Mouse (Mus musculus): ENCODE results near the gene Rhbdl3.
"Not testable (repeated sequence)": the region's sequence is repeated elsewhere in the genome, so short reads cannot be mapped to it uniquely, and the experiment has no call there.

Rhbdl3 gene

DNA sequence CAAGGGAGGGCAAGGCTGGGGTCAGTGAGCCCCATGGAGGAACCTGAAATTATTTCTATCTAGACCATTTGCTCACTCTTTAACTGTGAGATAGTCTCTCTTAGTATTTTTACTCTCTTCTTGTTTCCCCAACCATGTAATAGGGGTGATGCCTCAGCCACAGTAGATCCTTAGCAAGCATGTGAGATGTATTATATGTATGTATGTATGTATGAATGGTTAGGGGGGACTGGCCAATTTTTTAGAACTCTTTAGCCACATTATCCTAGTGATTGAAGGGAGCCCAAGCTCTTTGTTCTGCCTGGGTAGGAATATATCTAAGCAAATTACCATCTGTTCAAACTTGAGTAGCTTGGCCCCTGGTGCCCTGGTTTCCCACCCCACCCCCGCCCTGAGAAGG is 12.8 kb downstream of the Rhbdl3 start:
- DNase-seq (ENCODE audit: low spot score), result no peak

DNA sequence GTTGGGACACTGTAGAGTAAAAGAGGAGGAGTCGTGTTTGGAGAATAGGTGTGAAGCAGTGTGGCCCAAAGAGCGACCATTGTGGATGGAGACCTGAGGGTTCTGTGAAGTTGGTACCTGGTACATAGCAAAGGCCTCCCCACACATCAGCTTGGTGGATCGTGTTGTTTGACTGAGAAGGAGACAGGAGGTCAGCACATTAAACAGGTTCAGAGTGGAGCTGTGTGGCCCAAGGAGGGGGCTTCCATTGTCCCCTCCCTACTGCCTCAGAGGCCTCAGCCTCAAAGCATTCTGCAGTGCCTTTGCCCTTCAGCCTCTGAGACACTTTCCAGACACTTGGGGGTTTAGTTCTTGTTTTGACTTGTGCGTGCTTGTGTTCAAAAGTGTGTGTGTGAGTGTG is 13.2 kb downstream of the Rhbdl3 start:
- DNase-seq (ENCODE audit: low spot score), result no peak

DNA sequence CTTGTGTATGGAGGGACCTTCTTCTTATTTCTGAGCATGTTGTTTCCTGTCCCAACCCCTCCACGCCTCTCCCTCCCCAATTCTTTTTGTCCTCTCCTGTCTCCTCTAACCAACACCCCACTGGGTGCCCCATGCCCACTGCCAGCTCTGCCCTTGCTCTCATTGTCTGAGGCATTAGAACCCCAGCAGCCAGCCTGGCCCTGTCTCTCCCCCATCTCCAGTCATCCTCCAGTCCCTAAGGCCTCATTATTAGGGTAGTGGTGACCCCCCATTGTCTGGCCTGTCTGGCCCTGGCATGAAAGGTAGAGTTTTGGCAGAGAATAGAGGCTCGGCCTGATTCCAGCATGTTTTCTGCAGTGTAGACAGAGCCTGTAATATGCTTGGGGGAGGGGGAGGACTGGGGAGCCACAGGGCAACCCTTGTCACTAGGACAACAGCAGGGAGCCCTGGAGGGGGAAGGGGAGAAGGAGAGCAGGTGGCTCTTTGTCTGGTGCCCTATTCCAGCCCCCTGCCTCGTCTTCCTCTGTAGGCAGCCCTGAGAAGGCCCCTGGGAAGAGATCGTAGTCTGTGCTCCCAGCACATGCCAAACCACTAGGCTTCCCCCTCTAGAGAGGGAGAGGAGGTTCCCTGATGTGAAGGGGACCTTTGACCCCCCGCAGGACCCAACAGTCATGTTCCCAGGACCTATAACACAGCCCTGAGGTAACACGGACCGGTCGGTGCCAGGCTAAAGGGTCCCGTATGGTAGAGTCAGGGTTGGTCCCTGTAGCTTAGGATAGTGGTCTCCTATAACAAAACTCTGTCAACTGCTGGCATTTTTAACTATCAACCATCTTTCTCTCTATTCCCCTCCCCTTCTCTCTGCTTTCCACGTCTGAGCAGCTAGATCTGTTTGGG is 15.3 kb downstream of the Rhbdl3 start:
- DNase-seq (ENCODE audit: low spot score), result no peak

DNA sequence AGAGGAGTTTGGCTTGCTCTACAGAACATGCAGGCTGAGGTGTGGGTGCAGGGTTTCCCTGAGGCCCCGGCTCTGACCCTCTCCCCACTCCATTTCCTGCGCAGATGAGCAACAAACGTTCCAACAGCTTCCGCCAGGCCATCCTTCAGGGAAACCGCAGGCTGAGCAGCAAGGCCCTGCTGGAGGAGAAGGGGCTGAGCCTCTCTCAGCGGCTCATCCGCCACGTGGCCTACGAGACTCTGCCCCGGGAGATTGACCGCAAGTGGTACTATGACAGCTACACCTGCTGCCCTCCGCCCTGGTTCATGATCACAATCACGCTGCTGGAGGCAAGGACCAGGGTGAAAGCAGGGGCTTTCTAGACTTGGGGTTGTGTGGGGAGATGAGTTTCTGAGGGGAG is 22.5 kb downstream of the Rhbdl3 start:
- no peak for DNase-seq (ENCODE audit: low spot score)

DNA sequence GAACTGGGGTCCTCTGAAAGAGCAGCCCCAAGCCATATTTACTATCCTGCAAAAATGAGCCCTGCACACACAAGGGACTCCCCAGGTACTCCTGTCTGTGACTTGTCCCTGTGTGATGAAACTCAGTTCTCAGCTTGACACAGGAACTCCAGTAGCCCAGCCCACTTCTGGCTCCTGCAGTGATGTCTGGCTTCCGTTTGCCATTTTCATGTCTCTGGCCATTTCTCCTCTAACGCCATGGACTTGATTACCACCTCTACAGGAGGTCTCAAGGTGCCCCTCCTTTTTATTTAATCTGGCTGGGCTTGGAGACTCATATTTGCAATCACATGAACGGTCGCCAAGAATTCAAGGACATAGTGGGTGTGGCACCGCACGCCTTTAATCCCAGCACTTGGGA is 23.9 kb downstream of the Rhbdl3 start:
- DNase-seq (ENCODE audit: low spot score), result no peak

DNA sequence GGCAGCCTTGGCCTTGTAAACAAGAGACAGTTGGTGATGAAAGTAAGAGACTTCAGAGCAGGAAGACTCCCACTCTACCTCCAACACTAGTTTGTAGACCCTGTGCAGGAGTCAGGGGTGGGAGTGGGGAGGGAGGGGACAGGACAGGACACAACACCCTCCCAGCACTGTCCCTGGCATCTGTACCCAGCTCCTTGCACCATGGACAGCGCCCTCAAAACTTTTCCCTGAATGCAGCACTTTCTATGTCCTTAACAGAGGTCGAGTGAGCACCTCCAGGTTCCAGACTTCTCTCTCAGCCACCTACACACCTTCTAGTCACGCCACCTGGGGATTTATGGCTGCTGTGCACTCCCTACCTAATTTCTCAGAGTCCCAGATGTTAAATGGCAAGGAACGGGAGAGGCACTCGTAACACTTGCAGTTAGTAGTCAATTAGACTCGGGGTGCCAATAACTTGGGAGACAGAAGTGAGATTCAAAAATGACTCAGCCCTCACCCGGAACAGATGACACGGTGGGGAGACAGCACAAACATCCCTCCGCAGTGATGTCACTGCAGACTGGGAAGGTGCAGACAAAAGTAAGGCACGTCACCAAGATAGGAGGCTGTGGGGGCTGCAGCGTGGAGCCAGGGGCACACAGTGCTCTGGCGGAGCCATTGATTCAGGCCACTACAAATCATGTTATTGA is 32.1 kb downstream of the Rhbdl3 start:
- peak; percentile 32 for DNase-seq (ENCODE audit: low spot score)

DNA sequence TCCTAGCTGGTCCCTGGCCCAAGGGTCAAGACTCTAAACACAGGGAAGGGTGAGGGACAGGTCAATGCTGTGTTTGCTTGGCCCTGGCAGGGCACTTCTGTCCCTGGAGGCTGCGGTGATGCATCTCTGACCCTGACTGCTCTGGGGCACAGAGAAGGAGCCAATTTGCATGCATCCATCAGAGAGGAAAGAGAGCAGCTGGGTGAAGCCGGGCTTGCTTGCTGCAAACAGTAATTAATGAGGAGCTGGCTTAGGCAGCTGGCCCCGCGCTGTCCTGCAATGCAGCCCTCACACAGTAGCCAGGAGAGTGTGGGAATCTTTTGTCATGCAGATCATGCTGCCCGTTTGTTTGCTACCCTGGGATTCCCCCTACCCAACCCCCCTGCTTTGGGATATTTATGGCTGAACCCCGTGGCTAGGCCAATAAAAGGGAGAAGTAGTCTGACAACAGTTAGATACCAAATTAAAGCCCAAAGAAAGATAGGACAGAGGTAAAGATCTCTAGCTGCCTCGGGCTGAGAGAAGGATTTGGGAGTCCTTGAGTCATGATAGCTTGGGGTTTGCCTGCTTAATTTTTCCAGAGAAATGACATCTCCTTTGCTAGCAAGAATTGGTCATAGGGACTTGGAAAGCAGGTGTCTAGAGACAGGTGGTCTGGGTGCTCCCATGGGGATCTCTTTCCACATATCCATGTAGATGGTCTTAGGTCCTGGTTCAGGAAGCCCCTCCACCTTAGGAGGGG is 35.1 kb downstream of the Rhbdl3 start:
- peak; percentile 87 for DNase-seq (ENCODE audit: low spot score)

DNA sequence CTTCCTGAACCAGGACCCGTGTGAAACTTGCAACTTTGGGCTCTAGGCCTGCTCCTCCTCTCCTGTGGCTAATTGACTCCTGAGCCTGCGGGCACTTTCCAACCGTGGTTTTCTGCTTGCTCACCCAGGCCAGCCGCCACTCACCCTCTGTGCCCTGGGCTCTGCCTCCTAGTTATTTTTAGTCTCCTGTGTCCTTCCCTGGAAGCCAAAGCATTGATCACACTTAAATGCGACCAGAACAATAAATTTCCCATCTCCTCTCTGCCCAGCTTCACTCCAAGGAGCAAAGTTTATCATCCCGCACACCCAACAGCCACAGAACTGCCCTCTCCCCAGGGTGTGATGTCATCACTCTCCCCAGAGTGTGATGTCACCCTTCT is 35.6 kb downstream of the Rhbdl3 start:
- DNase-seq (ENCODE audit: low spot score), result no peak

DNA sequence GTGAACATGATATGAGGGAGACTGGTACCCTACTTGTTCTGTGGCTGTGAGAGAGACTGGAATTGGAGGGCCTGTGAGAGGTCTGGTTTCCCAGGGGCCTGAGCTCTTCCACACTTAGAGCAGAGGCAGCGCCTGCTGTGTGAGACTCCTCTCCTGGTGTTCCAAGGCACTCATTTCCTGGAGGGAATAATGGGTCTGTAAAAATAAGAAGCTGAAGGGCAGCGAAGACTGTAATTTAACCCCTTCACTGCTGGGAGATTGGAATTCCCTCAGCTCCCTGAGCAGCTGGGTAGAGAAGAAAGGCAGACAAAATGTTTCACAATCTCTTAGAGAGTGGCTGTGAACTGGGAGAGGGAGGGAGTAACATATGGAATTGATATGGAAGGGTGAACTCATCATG is 41.8 kb downstream of the Rhbdl3 start:
- DNase-seq (ENCODE audit: low spot score), result peak; percentile 18

DNA sequence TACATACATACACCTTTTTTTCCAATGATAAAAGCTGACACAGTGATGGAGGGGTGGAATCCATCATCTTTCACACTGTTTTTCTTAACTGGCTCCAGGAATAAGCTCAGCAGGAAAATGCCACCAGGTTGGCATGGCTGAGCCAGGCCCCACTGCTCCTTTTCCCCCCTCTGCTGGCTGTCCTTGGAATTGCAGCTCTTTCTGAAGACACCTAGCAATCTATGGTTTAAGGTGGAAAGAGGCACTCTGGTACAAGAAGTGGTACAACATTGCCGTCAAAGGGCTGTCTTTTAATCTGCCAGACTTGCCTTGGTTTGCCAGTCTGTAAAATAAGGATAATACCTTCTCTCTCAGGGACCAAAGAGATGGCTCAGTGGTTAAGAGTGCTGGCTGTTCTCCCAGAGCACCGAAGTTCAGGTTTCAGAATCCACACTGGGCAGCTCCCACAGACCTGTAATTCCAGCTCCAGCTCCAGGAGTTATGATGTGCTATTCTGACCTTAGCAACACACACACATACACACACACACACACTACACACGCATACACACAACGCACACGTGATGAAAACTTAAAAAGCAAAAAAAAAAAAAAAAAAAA is 51.2 kb downstream of the Rhbdl3 start:
- peak; percentile 88 for DNase-seq (ENCODE audit: low spot score)

DNA sequence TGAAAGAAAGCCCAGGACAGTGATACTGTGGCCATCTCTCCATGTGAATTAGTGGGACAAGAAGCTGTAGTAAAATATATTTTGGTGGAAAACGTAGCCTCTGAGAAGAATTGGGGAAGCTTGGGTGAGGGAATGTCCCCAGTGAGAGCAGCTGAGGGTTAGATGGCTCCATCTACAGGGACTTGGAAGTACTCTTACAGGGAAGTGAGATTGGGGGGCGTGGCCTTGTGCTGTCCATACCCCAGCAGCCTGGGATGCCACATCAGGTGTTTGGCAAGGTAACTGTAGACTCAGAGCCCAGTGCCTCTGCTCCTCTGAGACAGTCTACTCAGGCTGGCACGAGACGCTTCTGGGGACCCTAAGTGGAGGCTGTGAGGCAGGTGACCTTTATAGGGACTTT is 54.1 kb downstream of the Rhbdl3 start:
- peak; percentile 52 for DNase-seq (ENCODE audit: low spot score)

DNA sequence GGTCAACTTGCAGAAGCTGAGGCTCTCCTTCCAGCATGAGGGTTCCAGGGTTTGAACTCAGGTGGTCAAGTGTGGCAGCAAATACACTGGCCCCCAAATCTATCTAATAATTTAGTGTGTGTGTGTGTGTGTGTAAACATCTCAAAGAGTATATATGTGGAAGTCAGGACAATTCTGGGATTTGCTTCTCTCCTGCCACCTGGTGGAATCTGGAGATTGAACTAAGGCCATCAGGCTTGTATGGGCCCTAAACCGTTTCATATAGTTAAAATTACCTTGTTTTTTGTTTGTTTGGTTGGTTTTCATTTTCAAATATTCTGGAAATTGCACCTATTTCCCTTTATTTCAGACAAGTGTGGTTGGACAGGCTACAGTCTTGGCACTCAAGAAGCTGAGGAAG is 68.2 kb downstream of the Rhbdl3 start:
- DNase-seq (ENCODE audit: low spot score), result no peak

DNA sequence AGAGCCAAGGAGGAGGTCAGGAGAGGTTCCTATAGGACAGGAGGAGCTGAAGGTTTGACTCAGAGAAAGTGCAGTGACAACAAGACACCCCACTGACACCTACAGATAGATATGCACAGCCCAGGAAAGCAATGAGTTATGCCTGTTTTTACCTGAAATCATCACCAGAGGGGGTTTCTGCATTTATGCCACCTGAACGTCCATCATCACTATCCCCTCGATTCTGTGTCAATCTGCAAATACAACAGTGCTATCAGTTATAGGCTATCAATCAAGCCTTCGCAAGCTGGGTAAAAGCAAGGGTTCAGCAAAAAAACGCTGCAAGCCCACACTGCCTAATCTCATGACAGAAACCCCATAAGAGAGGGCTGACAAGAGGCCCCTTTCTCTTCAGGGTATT is 75.9 kb downstream of the Rhbdl3 start:
- no peak for DNase-seq (ENCODE audit: low spot score)

DNA sequence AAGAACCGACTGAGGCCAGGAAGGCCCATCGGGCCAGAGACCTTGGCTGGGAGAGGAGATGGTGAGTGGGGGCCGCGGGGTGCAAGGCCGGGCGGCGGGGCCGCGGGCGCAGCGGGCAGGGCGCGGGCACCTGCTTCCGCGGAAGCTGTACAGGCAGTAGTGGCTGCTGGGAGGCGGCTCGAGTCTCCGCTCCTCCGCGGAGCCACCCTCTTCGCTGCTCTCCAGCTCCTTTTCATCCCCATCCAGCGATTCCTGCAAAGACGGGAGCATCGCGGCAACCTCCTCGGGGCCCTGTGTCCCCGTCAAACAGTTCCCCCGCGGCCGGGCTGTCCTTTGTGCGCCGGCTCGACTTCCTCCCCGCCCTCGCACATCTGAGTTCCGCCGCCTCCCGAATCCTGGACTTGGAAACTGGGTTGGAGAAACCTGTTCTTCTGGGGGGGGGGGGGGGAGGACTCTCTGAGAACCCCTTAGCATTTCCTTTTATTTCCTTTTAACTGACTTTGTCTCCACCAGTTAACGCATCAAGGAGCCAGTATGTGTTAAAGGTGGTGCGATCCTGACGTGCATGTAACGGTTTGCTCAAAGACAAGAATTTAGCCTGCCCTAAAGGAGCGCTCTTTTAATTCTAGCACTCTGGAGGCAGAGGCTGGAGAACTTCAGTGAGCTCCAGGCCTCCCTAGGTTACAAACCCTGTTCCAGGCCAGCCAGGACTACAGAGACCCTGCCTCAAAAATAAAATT is 77.2 kb downstream of the Rhbdl3 start, which contains the start of gene 5730455P16Rik:
Gene 5730455P16Rik, minus strand, starts transcription at position 323 of the 740 bp plus-strand sequence.
- DNase-seq (ENCODE audit: low spot score), result peak; percentile 87

DNA sequence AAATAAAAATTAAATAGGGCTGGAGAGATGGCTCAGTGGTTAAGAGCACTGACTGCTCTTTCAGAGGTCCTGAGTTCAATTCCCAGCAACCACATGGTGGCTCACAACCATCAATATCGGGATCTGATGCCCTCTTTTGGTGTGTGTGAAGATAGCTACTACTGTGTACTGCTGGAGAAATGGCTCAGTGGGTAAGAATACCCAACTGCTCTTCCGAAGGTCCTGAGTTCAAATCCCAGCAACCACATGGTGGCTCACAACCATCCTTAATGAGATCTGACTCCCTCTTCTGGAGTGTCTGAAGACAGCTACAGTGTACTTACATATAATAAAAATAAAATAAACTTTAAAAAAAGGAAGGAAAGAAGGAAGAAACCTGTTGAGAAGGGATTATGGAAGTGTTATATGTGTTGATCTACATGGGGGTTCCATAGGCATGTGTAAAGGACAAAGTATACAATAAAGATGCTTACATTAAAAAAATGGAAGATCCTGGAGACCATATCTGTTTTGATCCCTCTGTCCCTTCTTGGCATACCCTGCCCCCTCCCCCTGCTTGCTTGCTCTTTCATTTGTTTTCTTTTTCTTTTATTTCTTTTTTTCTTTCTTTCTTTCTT is 77.8 kb downstream of the Rhbdl3 start:
- DNase-seq (ENCODE audit: low spot score), result not testable (repeated sequence)

DNA sequence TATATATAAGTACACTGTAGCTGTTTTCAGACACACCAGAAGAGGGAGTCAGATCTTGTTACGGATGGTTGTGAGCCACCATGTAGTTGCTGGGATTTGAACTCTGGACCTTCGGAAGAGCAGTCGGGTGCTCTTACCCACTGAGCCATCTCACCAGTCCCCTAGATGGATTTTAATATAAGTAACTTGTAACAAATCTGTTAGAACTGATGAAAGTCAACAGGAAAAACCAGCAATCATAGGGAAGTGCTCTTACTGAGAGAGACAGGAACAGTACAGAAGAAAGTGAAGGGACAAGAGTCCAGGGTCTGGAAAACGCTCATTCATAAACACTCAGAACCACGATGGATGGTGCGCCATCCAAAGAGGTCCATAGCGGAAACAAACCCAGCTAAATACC is 78.5 kb downstream of the Rhbdl3 start:
- DNase-seq (ENCODE audit: low spot score), result not testable (repeated sequence)

DNA sequence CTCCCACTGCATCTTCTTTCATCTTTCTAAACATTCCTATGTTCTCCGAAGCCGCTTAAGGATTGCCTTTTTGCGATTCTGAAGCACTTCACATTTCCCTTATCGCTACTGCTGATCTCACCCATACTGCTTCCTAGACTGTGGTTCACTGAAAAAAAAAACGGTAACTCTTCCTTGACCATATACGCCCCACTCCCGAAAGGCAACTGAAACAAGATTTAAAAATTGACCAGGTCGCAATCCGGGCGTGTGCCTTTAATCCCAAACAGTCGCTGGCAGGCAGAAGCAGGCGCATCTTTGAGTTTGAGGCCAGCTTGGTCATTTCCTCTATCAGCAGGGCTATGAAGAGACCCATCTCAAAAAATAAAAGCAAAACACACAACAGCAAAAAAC is 81.9 kb downstream of the Rhbdl3 start:
- DNase-seq (ENCODE audit: low spot score), result peak; percentile 37

DNA sequence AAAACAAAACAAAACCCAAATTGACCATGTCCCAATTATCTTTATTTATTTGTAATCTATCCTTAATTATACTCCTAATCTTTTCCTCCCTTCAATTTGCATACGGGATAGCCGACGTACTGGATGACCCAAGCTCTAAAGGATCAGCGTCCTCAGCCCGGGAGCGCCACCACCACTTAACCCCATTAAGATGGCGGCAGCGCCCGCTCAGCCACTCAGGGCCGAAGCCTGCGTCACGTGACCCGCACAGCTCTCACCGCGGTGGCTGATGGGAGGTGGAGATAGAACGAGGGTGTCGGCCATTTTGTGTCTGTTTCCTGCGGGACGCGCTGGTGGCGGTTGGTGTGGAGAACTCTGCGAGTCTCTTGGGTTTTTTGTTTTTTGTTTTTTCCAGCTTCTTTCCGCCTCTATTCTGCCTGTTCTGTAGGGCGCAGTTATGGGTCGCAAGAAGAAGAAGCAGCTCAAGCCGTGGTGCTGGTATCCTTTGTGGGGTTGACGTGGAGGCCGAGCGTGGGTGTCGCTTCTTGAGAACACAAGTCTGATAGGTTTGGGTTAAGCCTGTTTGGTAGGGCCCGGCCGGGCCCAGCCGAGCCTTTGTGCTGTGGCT is 82.4 kb downstream of the Rhbdl3 start, which contains the start of gene Zfp207:
Gene Zfp207, plus strand, starts transcription at position 261 of the 607 bp plus-strand sequence.
- peak; percentile 99 for DNase-seq (ENCODE audit: low spot score)

DNA sequence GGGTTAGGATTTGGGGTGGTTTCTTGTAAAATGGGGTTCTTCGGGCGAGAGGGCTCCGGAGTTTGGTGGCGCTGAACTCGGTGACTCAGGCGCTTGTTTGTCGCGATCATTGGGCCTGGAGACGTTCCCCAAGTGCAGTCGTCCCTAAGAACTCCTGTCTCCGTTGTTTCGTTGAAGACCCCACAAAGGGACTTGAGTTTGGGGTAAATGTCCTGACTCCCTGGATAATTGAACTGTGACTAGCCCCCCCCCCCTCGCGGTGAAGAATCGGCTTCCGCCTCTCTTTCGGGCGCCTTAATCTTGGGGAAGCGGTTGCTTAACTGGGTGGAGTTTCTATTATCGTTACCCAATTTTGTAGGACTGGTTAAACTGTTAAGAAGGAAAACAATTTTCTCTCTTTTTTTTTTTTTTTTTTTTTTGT is 82.9 kb downstream of the Rhbdl3 start:
- DNase-seq (ENCODE audit: low spot score), result peak; percentile 27

DNA sequence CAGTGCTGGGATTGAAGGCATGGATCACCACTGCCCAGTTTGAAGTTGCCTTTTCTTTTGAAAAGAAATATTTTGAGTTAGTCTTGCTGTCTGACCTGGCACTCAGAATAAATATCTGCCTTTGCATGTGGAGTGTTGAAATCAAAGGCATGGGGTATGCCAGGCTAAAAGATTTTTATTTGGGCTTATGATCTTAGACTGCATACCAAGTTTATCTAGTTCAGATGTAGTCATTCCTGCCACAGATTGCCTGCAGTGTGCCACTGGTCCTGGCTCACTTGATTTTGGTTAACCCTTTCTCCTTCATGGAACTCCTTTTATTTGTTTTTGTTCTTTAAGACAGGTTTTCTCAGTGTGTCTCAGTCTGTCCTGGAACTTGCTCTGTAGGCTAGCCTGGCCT is 83.7 kb downstream of the Rhbdl3 start:
- no peak for DNase-seq (ENCODE audit: low spot score)

DNA sequence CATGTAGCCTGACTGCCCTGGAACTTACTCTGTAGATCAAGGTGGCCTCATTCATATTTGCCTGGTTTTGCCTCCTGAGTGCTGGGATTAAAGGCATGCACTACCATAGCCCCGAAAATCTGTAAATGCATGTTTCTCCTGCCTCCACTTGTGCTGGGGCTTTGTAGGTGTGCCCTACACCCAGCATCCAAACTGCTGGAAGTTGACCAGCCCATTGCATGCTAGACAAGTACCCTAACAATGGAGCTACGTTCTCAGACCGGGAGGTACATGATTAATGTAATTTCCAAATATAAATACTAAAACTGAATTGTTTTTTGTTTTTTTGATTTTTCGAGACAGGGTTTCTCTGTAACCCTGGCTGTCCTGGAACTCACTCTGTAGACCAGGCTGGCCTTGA is 84.3 kb downstream of the Rhbdl3 start:
- no peak for DNase-seq (ENCODE audit: low spot score)

All from embryo, embryonic 10 days (tissue).